Mouse (Mus musculus) retina, postnatal 7 days (tissue): Measurements from ENCODE around the gene Scamp2.

Experiments used
- DNase-seq: peaks from one replicate; pipeline ENCODE4 v3.0.0-alpha.2; 2012; ENCODE audit warnings: low read depth, low spot score

Scamp2 gene

GRCm38 (mm10) chr9:57550126-57550862 is 10.4 kb upstream of the Scamp2 start:
- DNase-seq = no peak

GRCm38 (mm10) chr9:57552139-57552887 is 8.4 kb upstream of the Scamp2 start, which contains the start of gene Mpi:
Mpi (minus strand) TSS chr9:57552763.
- DNase-seq = peak; percentile 46

GRCm38 (mm10) chr9:57553119-57553518 is 7.6 kb upstream of the Scamp2 start:
- DNase-seq = no peak

GRCm38 (mm10) chr9:57554753-57555152 is 6.0 kb upstream of the Scamp2 start:
- DNase-seq = no peak

- no peak for DNase-seq
Observed at GRCm38 (mm10) chr9:57557215-57557614, 3.5 kb upstream of the Scamp2 start.

GRCm38 (mm10) chr9:57558625-57559024 is 2.1 kb upstream of the Scamp2 start:
- no peak for DNase-seq

GRCm38 (mm10) chr9:57559568-57559967 is 1.2 kb upstream of the Scamp2 start:
- DNase-seq = no peak

GRCm38 (mm10) chr9:57560263-57560662 is 480 bp upstream of the Scamp2 start:
- no peak for DNase-seq

GRCm38 (mm10) chr9:57561711-57562099 is 962 bp downstream of the Scamp2 start:
- no peak for DNase-seq

- no peak for DNase-seq
Observed at GRCm38 (mm10) chr9:57562896-57563372, 2.2 kb downstream of the Scamp2 start.

GRCm38 (mm10) chr9:57564609-57565008 is 3.9 kb downstream of the Scamp2 start:
- no peak for DNase-seq

GRCm38 (mm10) chr9:57565741-57566221 is 5.0 kb downstream of the Scamp2 start:
- DNase-seq = no peak

- no peak for DNase-seq
Observed at GRCm38 (mm10) chr9:57566846-57567245, 6.1 kb downstream of the Scamp2 start.

GRCm38 (mm10) chr9:57568500-57568899 is 7.8 kb downstream of the Scamp2 start:
- no peak for DNase-seq

- DNase-seq = no peak
Observed at GRCm38 (mm10) chr9:57574397-57574796, 13.7 kb downstream of the Scamp2 start.

GRCm38 (mm10) chr9:57575577-57575976 is 14.8 kb downstream of the Scamp2 start:
- DNase-seq = no peak

- DNase-seq = no peak
Observed at GRCm38 (mm10) chr9:57577144-57577849, 16.6 kb downstream of the Scamp2 start.

GRCm38 (mm10) chr9:57584991-57585390 is 24.2 kb downstream of the Scamp2 start:
- DNase-seq = no peak

- DNase-seq = peak; percentile 60
Observed at GRCm38 (mm10) chr9:57589224-57590126, 28.7 kb downstream of the Scamp2 start, which contains the start of gene Ulk3. Ulk3 (plus strand) TSS chr9:57589452.

- no peak for DNase-seq
Observed at GRCm38 (mm10) chr9:57590726-57591125, 30.0 kb downstream of the Scamp2 start.
